Mouse (Mus musculus) embryonic facial prominence, embryonic 10.5 days (tissue): ENCODE results near the gene Prkce. TPM values are rescaled to one million over a fixed set of nuclear protein-coding genes. Genes with fewer than 3 reads are reported as not detected.
A peak's percentile ranks its signal among the peaks of the same experiment; 100 is the strongest.

Experiments used
- DNase-seq: peaks from one replicate; pipeline ENCODE4 v3.0.0-alpha.2; 2017; ENCODE audit warnings: low spot score
- H3K27ac ChIP-seq: fragments of 300-500 bp; sonication (generic); replicated peaks from 2 replicates; pipeline ENCODE4 v1.5.1; 2016; ENCODE audit warnings: mild to moderate bottlenecking
- H3K27me3 ChIP-seq: fragments of 300-500 bp; sonication (generic); replicated peaks from 2 replicates; pipeline ENCODE4 v1.6.1; 2016; ENCODE audit warnings: low read depth, mild to moderate bottlenecking; ENCODE audit not compliant: poor library complexity, severe bottlenecking
- H3K36me3 ChIP-seq: fragments of 300-500 bp; sonication (generic); replicated peaks from 2 replicates; pipeline ENCODE4 v1.6.1; 2016; ENCODE audit warnings: mild to moderate bottlenecking, moderate library complexity
- H3K4me1 ChIP-seq: fragments of 300-500 bp; sonication (generic); 2 replicates; pipeline ENCODE4 v1.6.1; 2016
- H3K4me3 ChIP-seq: fragments of 300-500 bp; sonication (generic); 2 replicates; pipeline ENCODE4 v1.5.1; 2016; ENCODE audit warnings: mild to moderate bottlenecking, moderate library complexity
- H3K9me3 ChIP-seq: fragments of 300-500 bp; sonication (generic); 2 replicates; pipeline ENCODE4 v1.6.1; 2016; ENCODE audit warnings: mild to moderate bottlenecking
- WGBS: fragments of 180-500 bp; shearing (Covaris S2); methylation state at CpG from one replicate; pipeline ENCODE4 v1.1.7; 2016; 5-methylcytosine and 5-hydroxymethylcytosine counted together
- polyA plus RNA-seq: library from polyadenylated mRNA; unstranded; fragments of >200 nt; fragmentation: Nextera tagmentation; extraction: Ambion mirVana; gene quantifications from 2 replicates; pipeline ENCODE4 v1.2.1, GENCODE M21; 2016

The Prkce gene
- polyA plus RNA-seq, 1 experiment from 2014 or later: 4.2 TPM

DNA sequence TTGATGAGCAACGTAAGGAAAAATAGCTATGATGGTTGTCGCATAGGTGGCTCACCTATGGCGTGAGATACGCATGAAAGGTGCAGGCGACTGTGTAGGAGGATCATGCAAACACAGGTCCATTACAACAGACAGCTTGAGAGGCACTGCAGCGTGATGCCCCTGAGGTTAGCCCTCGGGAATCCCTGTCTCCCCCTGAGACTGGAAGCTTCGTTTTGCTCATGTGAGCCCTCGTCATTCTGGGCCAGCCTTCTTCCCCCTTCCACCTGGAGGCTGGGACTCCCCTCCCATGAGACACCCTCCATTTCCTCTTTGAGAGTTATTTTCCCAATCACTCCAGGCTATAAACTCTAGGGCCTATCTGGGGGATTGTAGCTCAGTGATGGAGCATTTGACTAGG lies 213.9 kb downstream of the Prkce start:
- H3K4me1 ChIP-seq: peaks cover 59% of the 10 kb centered on the region
- 81% methylated on average over 9 of the region's 9 CpGs for WGBS
- no peaks in the 10 kb centered on the region for H3K27me3 ChIP-seq
- no peak overlapping the region for H3K4me3 ChIP-seq
- H3K27ac ChIP-seq: no peak overlapping the region; the same call in 1 of the 2 replicates
- H3K9me3 ChIP-seq: no peaks in the 10 kb centered on the region
- no peak for DNase-seq
- no peaks in the 10 kb centered on the region for H3K36me3 ChIP-seq

DNA sequence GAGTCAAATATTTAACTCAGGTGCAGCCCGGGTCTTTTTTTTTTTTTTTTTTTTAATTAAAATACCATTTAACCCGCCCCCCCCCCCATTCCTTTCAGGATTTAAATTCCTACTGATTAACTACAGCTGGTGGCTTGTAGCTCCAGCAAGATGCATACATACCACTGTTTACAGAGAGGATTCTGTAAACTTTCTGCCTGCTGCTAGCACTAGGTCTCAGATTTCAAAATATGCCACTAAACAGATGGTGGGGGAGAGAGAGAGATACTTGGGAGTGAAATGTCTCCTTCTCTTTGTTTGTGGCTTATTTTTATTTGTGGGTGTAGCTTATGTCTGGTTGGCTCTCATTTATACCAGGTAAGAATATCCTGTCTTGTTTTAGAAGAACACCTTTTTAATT lies 215.3 kb downstream of the Prkce start:
- Histone ChIP-seq H3K36me3 (no peaks in the 10 kb centered on the region), H3K27ac (no peak overlapping the region), H3K4me3 (no peak overlapping the region), H3K27me3 (no peaks in the 10 kb centered on the region), H3K4me1 (peaks cover 55% of the 10 kb centered on the region), H3K9me3 (no peaks in the 10 kb centered on the region)
- no peak for DNase-seq
- WGBS: 18% methylated on average over 2 of the region's 2 CpGs

DNA sequence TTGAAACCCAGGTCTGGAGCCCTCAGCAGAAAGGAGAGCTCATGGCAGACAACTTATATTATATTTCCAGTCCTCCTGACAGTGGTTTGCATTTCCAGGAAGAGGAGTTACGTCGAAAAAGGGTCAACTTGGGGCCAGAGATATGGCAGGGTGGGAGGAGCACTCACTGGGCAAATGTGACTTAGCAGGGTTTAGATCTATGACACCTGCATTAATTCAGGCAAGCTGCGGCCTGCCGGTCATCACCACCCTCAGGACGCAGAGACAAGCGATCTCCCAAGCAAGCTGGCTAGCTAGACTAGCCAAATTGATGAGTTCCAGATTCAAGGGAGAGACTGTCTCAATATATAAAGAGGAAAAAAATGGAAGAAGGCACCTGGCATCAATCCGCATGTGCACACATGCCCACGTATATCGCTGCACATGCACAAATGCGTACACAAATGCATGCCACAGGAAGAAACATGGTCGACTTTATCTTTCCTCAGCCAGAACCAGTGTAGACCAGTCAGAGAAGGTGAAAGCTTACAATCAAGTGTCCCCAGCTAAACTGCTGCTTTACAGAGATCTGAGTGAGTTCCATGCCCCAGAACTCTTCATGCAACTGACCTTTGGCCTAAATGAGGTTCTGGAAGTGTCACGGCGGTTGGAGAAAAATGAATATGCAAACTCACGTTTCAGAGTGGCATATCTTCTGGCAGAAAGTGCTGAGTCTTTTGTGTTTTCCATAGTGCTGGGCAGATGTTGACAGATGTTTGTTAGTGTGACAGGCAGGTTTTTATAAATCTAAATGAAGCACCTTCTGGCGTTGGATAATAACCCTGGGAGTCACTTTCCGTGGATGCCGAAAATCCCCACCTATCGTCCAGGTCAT lies 216.4 kb downstream of the Prkce start:
- 73% methylated on average over 18 of the region's 18 CpGs for WGBS
- H3K27ac ChIP-seq: peak overlapping the region; percentile 40; the same call in 1 of the 2 replicates

DNA sequence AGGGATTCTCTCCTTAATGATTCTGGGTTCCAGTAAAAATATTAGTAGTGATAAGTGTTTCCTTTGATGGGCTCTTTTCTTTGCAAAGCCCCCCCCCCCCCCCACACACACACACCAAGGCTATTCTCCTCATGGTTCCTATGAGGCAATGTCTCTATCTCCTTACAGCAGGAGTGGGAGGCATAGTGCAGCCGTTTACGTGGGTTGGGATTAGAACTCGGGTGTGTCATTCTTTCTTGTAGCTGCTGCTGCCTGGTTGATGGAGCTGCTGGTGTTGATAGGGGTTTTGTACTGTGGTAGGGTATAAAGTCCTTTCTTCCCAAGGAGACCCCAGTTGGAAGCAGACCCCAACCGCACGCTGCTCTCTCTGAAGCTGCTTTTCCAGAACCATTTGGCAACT lies 224.9 kb downstream of the Prkce start:
- Histone ChIP-seq H3K27me3 (no peaks in the 10 kb centered on the region), H3K4me3 (no peak overlapping the region), H3K4me1 (no peaks in the 10 kb centered on the region), H3K9me3 (no peaks in the 10 kb centered on the region), H3K27ac (no peak overlapping the region), H3K36me3 (no peaks in the 10 kb centered on the region)
- WGBS: 91% methylated on average over 5 of the region's 5 CpGs
- no peak for DNase-seq

More for the DNA sequence above, 216.4 kb downstream of the Prkce start:
- DNase-seq: no peak
- Histone ChIP-seq H3K9me3 (no peaks in the 10 kb centered on the region), H3K4me1 (peaks cover 51% of the 10 kb centered on the region), H3K27me3 (no peaks in the 10 kb centered on the region), H3K4me3 (no peak overlapping the region), H3K36me3 (no peaks in the 10 kb centered on the region)

DNA sequence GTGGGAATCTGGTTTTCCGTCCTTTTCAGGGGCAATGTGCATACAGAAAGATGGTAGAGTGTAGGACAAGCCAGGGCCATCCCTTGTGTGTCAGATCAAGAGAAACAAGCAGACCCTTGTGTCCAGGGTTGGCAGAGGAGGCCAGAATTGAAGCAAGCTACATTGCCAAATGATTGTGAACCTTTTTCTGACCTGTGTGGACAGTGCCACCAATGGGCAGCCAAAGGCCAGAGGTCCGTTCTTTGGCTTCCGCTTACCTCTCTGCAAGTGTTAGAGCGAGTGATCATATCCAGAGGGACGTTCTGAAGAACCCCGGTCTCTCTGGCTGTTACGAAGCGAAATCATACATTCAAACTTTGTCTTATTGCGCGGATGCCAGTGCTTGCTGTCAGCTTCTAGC lies 225.6 kb downstream of the Prkce start:
- H3K27ac ChIP-seq: no peak overlapping the region
- no peaks in the 10 kb centered on the region for H3K4me1 ChIP-seq
- no peaks in the 10 kb centered on the region for H3K36me3 ChIP-seq
- H3K4me3 ChIP-seq: no peak overlapping the region
- no peaks in the 10 kb centered on the region for H3K9me3 ChIP-seq
- no peak for DNase-seq
- 93% methylated on average over 10 of the region's 10 CpGs for WGBS
- H3K27me3 ChIP-seq: no peaks in the 10 kb centered on the region

DNA sequence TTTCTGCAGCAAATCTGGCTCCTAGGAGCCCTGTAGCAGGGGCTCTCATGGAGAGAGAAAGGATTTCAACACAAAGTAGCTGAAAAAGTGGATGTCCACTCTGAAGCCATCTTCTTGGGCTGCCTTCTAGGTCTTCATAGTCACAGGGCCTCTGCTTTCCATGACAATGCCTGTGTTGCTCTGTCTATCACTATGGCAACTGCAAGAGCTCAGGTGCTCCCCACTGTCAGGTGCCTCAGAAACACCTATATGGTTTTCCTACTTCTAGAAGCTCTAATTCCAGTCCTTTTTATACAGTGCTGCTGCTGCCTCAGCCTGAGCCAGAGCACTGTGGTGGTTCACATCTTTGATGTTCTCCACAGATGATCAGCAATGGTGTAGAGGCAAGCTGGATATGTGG lies 229.5 kb downstream of the Prkce start:
- no peaks in the 10 kb centered on the region for H3K27me3 ChIP-seq
- H3K4me1 ChIP-seq: no peaks in the 10 kb centered on the region
- H3K36me3 ChIP-seq: no peaks in the 10 kb centered on the region
- H3K9me3 ChIP-seq: no peaks in the 10 kb centered on the region
- no peak overlapping the region for H3K27ac ChIP-seq
- H3K4me3 ChIP-seq: no peak overlapping the region
- DNase-seq: no peak

DNA sequence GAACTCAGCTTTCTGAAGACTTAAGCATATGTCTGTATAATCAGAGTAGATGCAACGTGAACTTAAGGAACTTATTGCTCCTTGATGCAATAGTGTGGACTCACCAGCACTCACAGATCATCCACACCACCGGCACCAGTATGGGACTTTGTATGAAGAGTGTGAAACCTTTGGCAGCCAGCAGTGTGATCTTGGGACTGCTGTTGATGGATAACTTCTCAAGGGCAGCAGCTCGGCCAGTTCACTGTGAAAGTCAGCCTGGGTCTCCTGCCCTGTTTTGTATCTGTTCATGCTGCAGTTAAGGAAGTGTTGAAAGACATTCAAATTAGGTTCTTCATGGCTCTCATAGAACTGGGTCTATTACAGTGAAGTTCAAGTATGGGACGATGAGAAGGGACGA lies 230.1 kb downstream of the Prkce start:
- WGBS: 85% methylated on average over 5 of the region's 5 CpGs
- Histone ChIP-seq H3K36me3 (no peaks in the 10 kb centered on the region), H3K9me3 (no peaks in the 10 kb centered on the region), H3K27ac (no peak overlapping the region), H3K27me3 (no peaks in the 10 kb centered on the region), H3K4me1 (no peaks in the 10 kb centered on the region), H3K4me3 (no peak overlapping the region)
- DNase-seq: no peak

DNA sequence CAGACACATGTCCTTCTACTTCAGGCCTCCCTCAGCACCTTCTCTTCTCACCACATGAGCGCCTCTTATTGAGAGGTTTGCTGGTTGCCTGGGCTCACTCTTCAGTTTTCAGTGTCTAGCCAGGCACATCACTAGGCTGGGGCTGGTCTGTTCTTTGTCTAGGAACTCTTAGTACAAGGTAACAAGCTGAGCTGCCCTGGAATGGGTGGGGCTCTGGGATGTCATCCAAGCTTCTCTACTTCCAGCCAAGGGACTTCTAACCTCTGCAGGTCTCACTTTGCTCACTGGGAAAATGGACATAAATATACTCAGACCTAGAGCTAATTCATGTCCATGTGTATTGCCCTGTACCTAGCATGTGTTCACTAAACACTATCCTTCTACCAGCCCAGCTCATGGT lies 230.6 kb downstream of the Prkce start:
- no peak for DNase-seq
- H3K27me3 ChIP-seq: no peaks in the 10 kb centered on the region
- WGBS: 88% methylated on average over 1 of the region's 1 CpGs

DNA sequence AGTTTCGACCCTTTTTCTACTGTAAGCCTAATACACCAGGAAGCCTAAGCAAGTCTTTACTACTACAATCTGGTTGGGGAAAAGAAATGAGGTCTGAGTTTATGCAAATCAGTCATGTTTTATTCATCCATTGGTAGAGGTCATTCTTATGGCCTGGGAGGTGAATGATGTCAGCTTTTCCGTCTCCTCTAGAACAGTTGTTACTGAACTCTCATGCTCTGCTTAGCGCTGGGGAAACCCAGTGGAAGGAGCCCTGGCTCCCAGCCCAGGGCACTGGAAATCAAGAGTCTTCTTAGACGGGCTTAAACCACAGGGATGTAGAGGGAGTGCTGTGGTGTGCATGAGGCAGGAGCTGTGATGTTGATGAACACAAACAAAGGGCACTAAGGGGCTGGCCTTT lies 232.4 kb downstream of the Prkce start:
- Histone ChIP-seq H3K9me3 (no peaks in the 10 kb centered on the region), H3K27me3 (no peaks in the 10 kb centered on the region), H3K4me3 (no peak overlapping the region), H3K4me1 (peaks cover 8% of the 10 kb centered on the region), H3K36me3 (no peaks in the 10 kb centered on the region), H3K27ac (no peak overlapping the region)
- no peak for DNase-seq
- WGBS: 76% methylated on average over 4 of the region's 4 CpGs

More for the DNA sequence above, 230.6 kb downstream of the Prkce start:
- H3K36me3 ChIP-seq: no peaks in the 10 kb centered on the region
- H3K4me1 ChIP-seq: no peaks in the 10 kb centered on the region
- no peak overlapping the region for H3K27ac ChIP-seq
- no peaks in the 10 kb centered on the region for H3K9me3 ChIP-seq
- no peak overlapping the region for H3K4me3 ChIP-seq

DNA sequence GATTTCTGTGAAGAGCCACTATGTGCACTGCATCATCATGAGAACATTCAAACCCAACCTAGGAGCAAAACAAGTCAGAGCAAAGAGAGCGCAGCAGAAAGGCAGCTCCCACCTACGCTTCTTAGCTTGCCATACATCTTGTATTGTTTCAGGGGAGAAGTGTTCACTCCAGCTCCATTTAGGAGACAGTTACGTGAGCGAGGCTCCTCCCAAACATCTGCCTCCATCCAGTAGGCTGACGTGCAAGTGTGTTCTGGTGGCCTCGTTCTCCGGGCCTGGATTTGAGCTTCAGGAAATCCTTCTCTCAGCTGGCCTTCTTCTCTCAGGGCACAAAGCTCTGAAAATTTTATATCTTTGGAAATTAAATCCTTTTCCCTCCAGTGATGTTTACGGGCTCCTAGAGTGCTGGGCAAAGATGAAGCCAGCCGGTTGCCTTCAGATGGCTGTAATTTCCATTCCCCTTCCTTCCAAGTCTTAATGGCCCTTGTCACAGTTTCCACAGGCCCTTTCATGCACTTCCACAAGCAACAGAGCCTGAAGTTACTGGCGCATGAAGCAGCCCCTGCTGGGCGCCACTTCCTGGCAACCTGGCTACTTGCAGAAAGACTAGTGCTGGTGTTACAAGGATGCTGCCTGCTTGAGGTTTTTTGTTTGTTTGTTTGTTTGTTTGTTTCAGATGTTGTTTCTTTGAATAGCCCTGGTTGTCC lies 237.4 kb downstream of the Prkce start:
- Histone ChIP-seq H3K27me3 (no peaks in the 10 kb centered on the region), H3K4me3 (no peak overlapping the region), H3K36me3 (no peaks in the 10 kb centered on the region), H3K27ac (no peak overlapping the region; the same call in 1 of the 2 replicates), H3K9me3 (no peaks in the 10 kb centered on the region), H3K4me1 (peaks cover 15% of the 10 kb centered on the region)
- no peak for DNase-seq
- WGBS: 69% methylated on average over 11 of the region's 11 CpGs

DNA sequence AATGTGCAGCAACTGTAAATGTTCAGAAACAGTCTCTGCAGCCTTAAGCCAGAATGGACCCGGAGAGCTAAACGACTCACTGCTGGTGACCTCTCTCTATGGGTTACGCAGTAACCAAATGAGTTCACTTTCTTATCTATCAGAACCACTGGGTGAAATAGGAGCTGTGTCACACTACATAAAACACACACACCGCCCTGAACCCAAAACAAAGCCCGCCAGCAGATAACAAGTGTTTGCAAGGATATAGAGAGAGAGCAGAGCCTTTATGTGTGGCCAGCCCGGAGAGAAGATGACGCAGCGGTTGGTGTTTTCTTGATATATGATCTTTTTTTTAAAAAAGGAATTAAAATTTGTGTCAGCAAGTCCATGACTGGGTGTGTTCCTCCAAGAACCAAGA lies 238.1 kb downstream of the Prkce start:
- H3K4me3 ChIP-seq: no peak overlapping the region
- no peaks in the 10 kb centered on the region for H3K9me3 ChIP-seq
- DNase-seq: no peak
- H3K27ac ChIP-seq: no peak overlapping the region
- peaks cover 22% of the 10 kb centered on the region for H3K4me1 ChIP-seq
- no peaks in the 10 kb centered on the region for H3K36me3 ChIP-seq
- WGBS: 81% methylated on average over 8 of the region's 8 CpGs
- no peaks in the 10 kb centered on the region for H3K27me3 ChIP-seq

DNA sequence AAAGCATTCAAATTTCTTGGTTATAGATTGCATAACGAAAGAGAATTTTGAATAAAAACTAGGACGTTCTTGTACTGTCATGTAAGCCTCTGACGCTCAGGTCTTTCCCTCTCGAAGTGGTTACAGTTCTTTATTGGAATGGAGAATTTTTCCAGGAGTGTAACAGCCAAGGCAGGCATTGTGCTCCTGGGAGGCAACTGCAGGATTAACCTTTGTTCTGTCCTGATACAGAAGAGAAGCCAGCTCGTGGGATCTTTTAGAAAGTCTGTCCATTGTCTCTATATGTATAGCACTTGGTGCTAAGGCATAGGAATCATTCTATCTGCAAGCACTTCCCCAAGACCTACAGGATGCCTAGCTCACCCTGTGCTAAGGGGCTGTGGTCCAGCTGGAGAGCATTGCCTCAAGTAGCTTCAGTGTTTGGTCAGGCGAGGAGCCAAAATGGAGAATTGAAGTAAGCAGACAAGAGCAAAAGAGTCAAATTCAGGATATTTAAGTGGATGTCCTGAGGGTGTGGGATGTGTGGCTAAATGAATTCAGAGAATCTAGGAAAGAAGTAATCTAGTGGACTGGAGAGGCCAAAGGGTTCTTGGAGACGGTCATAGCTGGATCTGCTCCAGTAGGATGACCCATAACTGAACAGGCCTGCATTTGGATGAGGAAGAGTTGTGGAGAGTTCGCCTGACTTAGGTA lies 240.5 kb downstream of the Prkce start:
- Histone ChIP-seq H3K27me3 (no peaks in the 10 kb centered on the region), H3K9me3 (no peaks in the 10 kb centered on the region), H3K27ac (no peak overlapping the region), H3K4me1 (peaks cover 39% of the 10 kb centered on the region), H3K4me3 (no peak overlapping the region), H3K36me3 (no peaks in the 10 kb centered on the region)
- 86% methylated on average over 8 of the region's 8 CpGs for WGBS
- DNase-seq: no peak
